Mouse (Mus musculus): ENCODE data around the gene Ptpn18. TPM values are rescaled to one million over a fixed set of nuclear protein-coding genes. Genes with fewer than 3 reads are reported as not detected.

Gene Ptpn18
- polyA plus RNA-seq, 1 experiment from 2014 or later, result 33.4 TPM

- Histone ChIP-seq H3K4me3 (ENCODE audit: low read length) (no peak overlapping the region), H3K36me3 (ENCODE audit: control insufficient read depth, insufficient read depth, low read length) (no peaks in the 10 kb centered on the region), H3K27me3 (replicated peaks; ENCODE audit: control insufficient read depth, insufficient read depth, low read length) (no peaks in the 10 kb centered on the region), H3K9me3 (ENCODE audit: control insufficient read depth, low read length) (no peaks in the 10 kb centered on the region), H3K4me1 (ENCODE audit: control insufficient read depth, insufficient read depth, low read length) (no peaks in the 10 kb centered on the region), H3K27ac (ENCODE audit: low read length) (no peak overlapping the region), H3K4me2 (ENCODE audit: low read depth, low read length) (no peak overlapping the region), H3K9ac (ENCODE audit: low read depth, low read length) (no peak overlapping the region)
- ATAC-seq, result no peak
- 80% methylated on average over 3 of the region's 3 CpGs for WGBS
Observed at GRCm38 (mm10) chr1:34523647-34524046, 64.1 kb downstream of the Ptpn18 start.

Small RNA genes lying within 50 kb of the gene (microRNA-seq; reads per million reads assigned to microRNA genes)
- gene Mir5103, result 2.7 reads per million, percentile 6 among the genes with 10 or more reads in this experiment

Other genes starting within 250 kb of the Ptpn18 start
- 63.3 and 66.4 TPM in 2 replicates for gene Ccdc115, start 20.1 kb upstream of the Ptpn18 start, polyA plus RNA-seq (2015; fragmentation: Nextera tagmentation; extraction: Ambion mirVana)
- 112 and 122 TPM in 2 replicates for gene Imp4, start 19.9 kb upstream of the Ptpn18 start, polyA plus RNA-seq (2015; fragmentation: Nextera tagmentation; extraction: Ambion mirVana)
- not detected in 2 replicates for gene Prss39, start 38.6 kb downstream of the Ptpn18 start, polyA plus RNA-seq (2015; fragmentation: Nextera tagmentation; extraction: Ambion mirVana)
- not detected in 2 replicates for gene Cfc1, start 75.9 kb downstream of the Ptpn18 start, polyA plus RNA-seq (2015; fragmentation: Nextera tagmentation; extraction: Ambion mirVana)
- not detected in 2 replicates for gene Prss40, start 101.2 kb downstream of the Ptpn18 start, polyA plus RNA-seq (2015; fragmentation: Nextera tagmentation; extraction: Ambion mirVana)
- 0.64 and 0.72 TPM in 2 replicates for gene Amer3, start 119.9 kb downstream of the Ptpn18 start, polyA plus RNA-seq (2015; fragmentation: Nextera tagmentation; extraction: Ambion mirVana)

Measured in intestine, embryonic 16.5 days (tissue).